Mouse (Mus musculus) ES-E14 (cell line): ENCODE measurements around the gene Ankrd39.

Experiments used
- HCFC1 ChIP-seq: IDR thresholded peaks from 2 replicates; pipeline ENCODE4 v1.6.1; 2012; ENCODE audit warnings: low read length, inconsistent platforms, borderline replicate concordance; ENCODE audit not compliant: insufficient read depth
- MAFK ChIP-seq: IDR thresholded peaks from 2 replicates; pipeline ENCODE4 v1.6.1; 2014; ENCODE audit warnings: mild to moderate bottlenecking, low read depth, low read length, inconsistent platforms; ENCODE audit not compliant: insufficient read depth

DNA sequence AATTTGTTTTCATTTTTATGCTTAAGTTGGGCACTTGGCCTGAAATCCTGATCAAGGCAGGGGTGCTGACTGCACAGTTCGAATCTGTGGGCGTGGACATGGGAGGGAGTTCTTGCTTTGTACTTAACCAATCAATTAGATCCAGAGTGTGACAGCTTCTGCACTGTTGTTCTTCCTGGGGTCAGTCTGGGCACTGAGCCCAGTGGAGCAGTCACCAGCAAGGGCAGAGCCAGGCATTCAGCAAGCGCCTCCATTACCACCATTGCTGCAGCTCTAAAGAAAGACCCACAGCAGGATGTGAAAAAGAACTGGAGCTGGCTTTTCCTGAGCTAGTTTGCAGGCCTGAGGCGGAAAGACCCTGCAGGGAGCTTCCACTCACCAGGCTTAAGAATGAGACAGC is 48.9 kb upstream of the Ankrd39 start:
- no peak for TF ChIP-seq HCFC1
- TF ChIP-seq MAFK = no peak
